Mouse (Mus musculus): Measurements from ENCODE around the gene Gm42688.

DNA sequence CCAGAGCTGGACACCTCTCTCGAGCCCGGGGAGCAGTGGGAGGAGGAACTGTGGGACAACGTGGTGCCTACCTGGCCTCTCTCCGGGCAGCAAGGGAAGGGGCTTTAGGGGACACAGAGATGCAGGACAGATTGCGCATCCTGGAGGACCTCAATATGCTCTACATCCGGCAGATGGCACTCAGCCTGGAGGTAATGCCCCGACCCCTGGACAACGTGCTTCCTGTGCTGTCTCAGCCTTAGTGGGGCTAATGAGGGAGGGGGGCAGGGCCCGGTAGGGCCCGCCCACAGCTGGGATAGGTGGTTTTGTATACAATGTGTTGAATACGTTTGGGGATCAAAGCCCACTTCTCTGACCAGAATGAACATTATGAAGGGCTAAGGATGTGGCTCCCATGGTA is 36.6 kb downstream of the Gm42688 start:
- no peak for TF ChIP-seq CTCF (IDR thresholded peaks at IDR 0.05; ENCODE audit: extremely low read depth, insufficient read length, insufficient replicate concordance, low read depth, low read length)
- TF ChIP-seq POLR2A (IDR thresholded peaks at IDR 0.05; ENCODE audit: low read depth, low read length), result no peak
